Mouse (Mus musculus) limb, embryonic 10.5 days (tissue): ENCODE results near the gene Rpl26. TPM values are rescaled to one million over a fixed set of nuclear protein-coding genes. Genes with fewer than 3 reads are reported as not detected.
A peak's percentile ranks its signal among the peaks of the same experiment; 100 is the strongest.
"Not testable (repeated sequence)": the region's sequence is repeated elsewhere in the genome, so short reads cannot be mapped to it uniquely, and the experiment has no call there.

Source experiments
- DNase-seq: peaks from one replicate; pipeline ENCODE4 v3.0.0-alpha.2; 2017; ENCODE audit warnings: low spot score
- H3K27ac ChIP-seq: fragments of 300-500 bp; sonication (generic); 2 replicates; pipeline ENCODE4 v1.5.1; 2016; ENCODE audit warnings: mild to moderate bottlenecking
- H3K27me3 ChIP-seq: fragments of 300-500 bp; sonication (generic); 2 replicates; pipeline ENCODE4 v1.6.1; 2016; ENCODE audit warnings: low read depth, mild to moderate bottlenecking; ENCODE audit not compliant: poor library complexity, severe bottlenecking
- H3K36me3 ChIP-seq: fragments of 300-500 bp; sonication (generic); 2 replicates; pipeline ENCODE4 v1.6.1; 2016; ENCODE audit warnings: mild to moderate bottlenecking, moderate library complexity
- H3K4me1 ChIP-seq: fragments of 300-500 bp; sonication (generic); 2 replicates; pipeline ENCODE4 v1.6.1; 2016
- H3K4me3 ChIP-seq: fragments of 300-500 bp; sonication (generic); 2 replicates; pipeline ENCODE4 v1.5.1; 2016; ENCODE audit warnings: mild to moderate bottlenecking, moderate library complexity
- H3K9me3 ChIP-seq: fragments of 300-500 bp; sonication (generic); replicated peaks from 2 replicates; pipeline ENCODE4 v1.6.1; 2016; ENCODE audit warnings: mild to moderate bottlenecking
- WGBS: fragments of 180-500 bp; shearing (Covaris S2); methylation state at CpG from one replicate; pipeline ENCODE4 v1.1.7; 2016; 5-methylcytosine and 5-hydroxymethylcytosine counted together
- polyA plus RNA-seq: library from polyadenylated mRNA; unstranded; fragments of >200 nt; fragmentation: Nextera tagmentation; extraction: Ambion mirVana; gene quantifications from 2 replicates; pipeline ENCODE4 v1.2.1, GENCODE M21; 2016

Rpl26 gene
- polyA plus RNA-seq, 1 experiment from 2014 or later = 1,058 TPM

DNA sequence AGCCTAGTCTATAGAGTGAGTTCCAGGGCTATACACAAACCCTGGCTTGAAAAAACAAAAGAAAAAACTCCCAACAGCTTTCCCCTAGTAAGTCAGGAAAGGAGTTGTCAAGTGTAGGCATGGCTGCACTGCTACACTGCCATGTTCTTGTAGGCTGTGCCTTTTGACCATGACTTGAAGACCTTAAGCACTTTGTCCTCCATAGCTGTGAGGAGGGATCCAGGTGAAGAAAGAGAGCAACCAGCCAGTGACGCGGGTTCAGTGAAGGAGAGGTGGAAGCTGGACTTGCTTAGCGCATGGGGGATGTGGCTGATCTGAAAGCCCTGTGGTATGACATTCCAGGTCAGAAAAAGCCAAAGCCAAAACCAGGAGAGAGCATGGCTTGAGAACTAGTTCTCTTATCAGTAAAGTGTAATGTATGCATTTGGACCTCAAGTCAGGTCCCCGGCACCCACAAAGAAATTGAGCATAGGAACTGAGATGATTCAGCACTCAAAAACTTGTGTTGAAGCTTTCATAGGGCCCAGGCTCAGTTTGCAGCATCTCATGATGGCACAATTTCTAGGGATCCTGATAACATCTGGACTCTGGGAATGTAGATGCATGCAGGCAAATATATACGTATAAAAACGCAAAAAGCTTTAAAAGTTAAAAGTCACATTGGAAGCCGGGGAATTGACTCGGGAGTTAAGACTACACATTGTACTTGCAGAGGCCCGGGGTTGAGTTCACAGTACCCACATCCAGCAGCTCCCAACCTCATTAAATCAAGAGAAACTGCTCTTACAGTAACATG, 4.5 kb downstream of the Rpl26 start:
- Histone ChIP-seq H3K27ac (no peak overlapping the region), H3K27me3 (no peaks in the 10 kb centered on the region), H3K4me3 (no peak overlapping the region), H3K9me3 (no peaks in the 10 kb centered on the region), H3K36me3 (peaks cover 53% of the 10 kb centered on the region), H3K4me1 (peaks cover 18% of the 10 kb centered on the region)
- 91% methylated on average over 9 of the region's 9 CpGs for WGBS
- DNase-seq = no peak

GRCm38 (mm10) chr11:68906461-68906790, 5.0 kb downstream of the Rpl26 start:
- Histone ChIP-seq H3K4me3 (no peak overlapping the region), H3K4me1 (peaks cover 19% of the 10 kb centered on the region; the same call in 1 of the 2 replicates), H3K36me3 (peaks cover 53% of the 10 kb centered on the region), H3K27me3 (no peaks in the 10 kb centered on the region), H3K27ac (no peak overlapping the region), H3K9me3 (no peaks in the 10 kb centered on the region)
- 92% methylated on average over 4 of the region's 4 CpGs for WGBS
- DNase-seq = no peak

DNA sequence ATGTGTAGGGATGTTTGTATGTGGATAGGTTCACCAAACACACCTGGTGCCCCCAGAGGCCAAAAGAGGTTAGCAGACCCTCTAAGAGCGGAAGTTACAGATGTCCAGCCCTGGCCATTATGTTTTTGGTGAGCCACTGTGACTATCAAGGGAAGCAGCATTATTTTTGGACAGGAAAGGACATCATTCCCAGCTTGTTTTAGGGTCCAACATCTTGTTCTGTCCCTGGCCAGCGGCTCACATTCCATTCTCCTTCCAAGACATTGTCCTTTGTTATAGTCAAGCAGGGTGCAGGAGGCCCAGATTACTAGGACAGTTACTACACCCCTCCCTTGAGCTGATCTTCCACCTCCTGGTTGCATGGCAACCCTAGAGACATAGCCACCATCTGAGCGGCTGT, 5.9 kb downstream of the Rpl26 start:
- peaks cover 27% of the 10 kb centered on the region for H3K4me1 ChIP-seq
- H3K27me3 ChIP-seq = no peaks in the 10 kb centered on the region
- no peaks in the 10 kb centered on the region for H3K9me3 ChIP-seq
- H3K27ac ChIP-seq = no peak overlapping the region
- H3K36me3 ChIP-seq = peaks cover 53% of the 10 kb centered on the region
- DNase-seq = no peak
- no peak overlapping the region for H3K4me3 ChIP-seq
- 77% methylated on average over 3 of the region's 3 CpGs for WGBS

DNA sequence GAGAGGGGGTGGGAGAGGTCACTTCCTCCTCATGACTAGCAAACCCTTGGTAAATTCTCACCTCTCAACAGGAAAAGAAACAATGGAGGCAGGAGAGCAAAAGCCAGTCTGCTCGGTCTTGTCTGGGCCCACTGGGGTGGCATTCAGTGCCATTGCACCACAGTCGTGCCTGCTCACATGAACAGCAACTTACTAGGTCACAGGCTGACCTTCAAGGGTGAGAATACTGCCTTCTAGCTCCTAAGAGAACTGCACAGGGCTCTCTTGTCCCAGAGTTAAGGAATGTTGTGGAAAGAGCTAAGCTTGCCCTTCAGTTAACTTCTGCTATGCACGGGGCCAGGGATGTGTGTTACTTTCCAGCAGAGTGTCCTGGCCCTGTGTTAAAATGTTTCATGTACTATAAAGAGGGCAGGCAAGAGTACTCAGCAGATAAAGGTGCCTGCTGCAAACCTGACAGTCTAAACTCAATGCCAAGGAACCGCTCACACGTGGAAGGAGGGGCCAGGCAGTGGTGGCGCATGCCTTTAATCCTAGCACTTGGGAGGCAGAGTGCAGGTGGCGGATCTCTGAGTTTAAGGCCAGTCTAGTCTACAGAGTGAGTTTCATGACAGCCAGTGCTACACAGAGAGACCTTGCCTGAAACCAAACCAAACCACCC, 7.6 kb downstream of the Rpl26 start:
- H3K4me3 ChIP-seq = no peak overlapping the region
- DNase-seq = no peak
- peak overlapping the region; percentile 47; the same call in 1 of the 2 replicates for H3K27ac ChIP-seq
- H3K36me3 ChIP-seq = peaks cover 36% of the 10 kb centered on the region
- WGBS = 49% methylated on average over 7 of the region's 7 CpGs
- H3K27me3 ChIP-seq = no peaks in the 10 kb centered on the region
- no peaks in the 10 kb centered on the region for H3K9me3 ChIP-seq
- peaks cover 19% of the 10 kb centered on the region for H3K4me1 ChIP-seq

DNA sequence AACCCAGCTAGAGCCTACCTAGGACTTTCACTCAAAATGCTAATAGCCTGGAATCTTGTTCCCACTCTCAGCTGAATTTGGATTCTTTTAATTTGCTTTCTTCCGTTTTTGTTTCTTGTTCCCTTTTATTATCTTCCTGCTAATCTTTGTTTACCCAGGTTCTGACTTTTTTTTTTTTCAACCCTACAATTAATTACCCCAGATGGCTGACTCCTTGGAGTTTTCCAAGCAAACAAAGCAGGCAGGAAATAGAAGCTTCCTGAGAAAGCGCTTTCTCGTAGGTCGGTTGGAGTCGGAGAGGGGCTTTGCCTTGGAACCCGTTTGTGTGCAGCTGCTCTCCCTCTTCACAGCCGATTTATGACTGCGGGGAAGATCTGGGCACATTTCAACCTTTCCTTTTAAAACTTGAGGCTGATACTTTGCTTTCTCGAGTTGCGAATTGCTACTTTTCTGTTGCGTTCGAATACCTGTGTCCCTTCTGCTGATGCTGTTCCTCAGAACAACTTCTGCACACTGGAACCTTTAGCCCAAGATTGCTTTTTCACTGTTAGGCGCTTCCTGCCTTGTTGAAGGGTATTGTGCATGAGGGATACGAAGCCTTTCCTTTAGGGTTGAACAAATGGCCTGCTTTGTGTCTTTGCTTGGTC, 10.3 kb downstream of the Rpl26 start:
- H3K36me3 ChIP-seq = peaks cover 10% of the 10 kb centered on the region
- no peaks in the 10 kb centered on the region for H3K9me3 ChIP-seq
- 46% methylated on average over 14 of the region's 14 CpGs for WGBS
- peaks cover 19% of the 10 kb centered on the region for H3K4me1 ChIP-seq
- no peaks in the 10 kb centered on the region for H3K27me3 ChIP-seq
- DNase-seq = no peak
- H3K4me3 ChIP-seq = peak overlapping the region; percentile 11; the same call in 1 of the 2 replicates
- H3K27ac ChIP-seq = peak overlapping the region; percentile 83

DNA sequence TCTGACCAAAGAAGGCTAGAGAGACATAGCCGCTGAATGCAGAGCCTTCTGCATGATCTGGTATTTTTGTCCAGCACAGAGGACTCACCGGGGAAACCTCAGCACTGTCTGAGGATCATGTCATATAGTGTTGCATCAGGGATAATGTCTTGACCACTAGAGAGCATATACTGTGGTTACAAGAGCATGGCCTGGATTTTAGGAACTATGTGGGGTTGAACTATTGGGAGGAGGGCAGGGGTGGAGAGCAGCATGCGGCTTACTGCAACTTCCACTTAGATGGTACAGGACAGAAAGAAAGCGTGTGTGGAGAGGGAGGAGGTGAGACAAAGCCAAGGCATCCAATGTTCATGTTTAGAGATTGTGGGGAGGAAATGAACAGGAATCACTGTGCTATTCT, 13.2 kb downstream of the Rpl26 start:
- Histone ChIP-seq H3K36me3 (no peaks in the 10 kb centered on the region), H3K27me3 (no peaks in the 10 kb centered on the region), H3K9me3 (no peaks in the 10 kb centered on the region), H3K27ac (no peak overlapping the region), H3K4me1 (peaks cover 14% of the 10 kb centered on the region), H3K4me3 (no peak overlapping the region)
- WGBS = 95% methylated on average over 4 of the region's 4 CpGs
- DNase-seq = no peak

GRCm38 (mm10) chr11:68923191-68923590, 21.8 kb downstream of the Rpl26 start:
- Histone ChIP-seq H3K27ac (no peak overlapping the region), H3K9me3 (no peaks in the 10 kb centered on the region), H3K4me1 (peaks cover 3% of the 10 kb centered on the region; the same call in 1 of the 2 replicates), H3K4me3 (no peak overlapping the region), H3K36me3 (no peaks in the 10 kb centered on the region), H3K27me3 (no peaks in the 10 kb centered on the region)
- 43% methylated on average over 3 of the region's 3 CpGs for WGBS
- no peak for DNase-seq

GRCm38 (mm10) chr11:68924749-68925148, 23.4 kb downstream of the Rpl26 start:
- no peak overlapping the region for H3K4me3 ChIP-seq
- 87% methylated on average over 2 of the region's 2 CpGs for WGBS

DNA sequence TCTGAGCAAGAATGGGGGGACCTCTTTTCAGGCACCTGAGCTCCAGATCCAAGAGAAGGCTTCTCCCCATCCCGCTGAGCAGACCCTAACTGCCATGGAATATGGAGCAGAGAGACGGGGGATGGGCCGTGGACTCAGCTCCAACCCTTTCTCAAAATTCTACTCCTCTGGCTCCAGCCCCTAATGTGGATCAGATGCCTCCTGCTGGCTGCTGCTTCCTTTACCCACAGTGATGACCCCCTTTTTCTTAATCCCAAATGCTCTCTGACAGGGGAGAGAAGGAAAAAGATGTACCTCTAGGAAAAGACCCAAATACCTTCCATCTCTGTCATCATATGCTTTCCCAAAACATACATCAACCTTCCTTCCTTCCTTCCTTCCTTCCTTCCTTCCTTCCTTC, 25.6 kb downstream of the Rpl26 start, which contains the start of gene Odf4:
Gene Odf4 (minus strand): TSS at position 101 of the 400 bp plus-strand sequence.
- 83% methylated on average over 3 of the region's 3 CpGs for WGBS
- Histone ChIP-seq H3K4me1 (peaks cover 3% of the 10 kb centered on the region; the same call in 1 of the 2 replicates), H3K4me3 (no peak within 1 kb of the TSS), H3K9me3 (no peaks in the 10 kb centered on the region), H3K27me3 (no peaks in the 10 kb centered on the region), H3K36me3 (no peaks in the 10 kb centered on the region), H3K27ac (no peak within 1 kb of the TSS)
- DNase-seq = no peak

More at GRCm38 (mm10) chr11:68924749-68925148, 23.4 kb downstream of the Rpl26 start:
- no peaks in the 10 kb centered on the region for H3K9me3 ChIP-seq
- no peak for DNase-seq
- no peaks in the 10 kb centered on the region for H3K27me3 ChIP-seq
- H3K36me3 ChIP-seq = no peaks in the 10 kb centered on the region
- peaks cover 3% of the 10 kb centered on the region; the same call in 1 of the 2 replicates for H3K4me1 ChIP-seq
- H3K27ac ChIP-seq = no peak overlapping the region

- Histone ChIP-seq H3K27ac (no peak overlapping the region), H3K36me3 (no peaks in the 10 kb centered on the region), H3K4me3 (no peak overlapping the region), H3K9me3 (no peaks in the 10 kb centered on the region), H3K4me1 (no peaks in the 10 kb centered on the region), H3K27me3 (no peaks in the 10 kb centered on the region)
- no peak for DNase-seq
- WGBS = 80% methylated on average over 6 of the region's 6 CpGs
These were observed 28.6 kb downstream of the Rpl26 start for GRCm38 (mm10) chr11:68929947-68930346.

- Histone ChIP-seq H3K4me1 (peaks cover under 1% of the 10 kb centered on the region; the same call in 1 of the 2 replicates), H3K9me3 (no peaks in the 10 kb centered on the region), H3K27ac (no peak overlapping the region), H3K4me3 (no peak overlapping the region), H3K36me3 (no peaks in the 10 kb centered on the region), H3K27me3 (no peaks in the 10 kb centered on the region)
- DNase-seq = no peak
- WGBS = 86% methylated on average over 5 of the region's 5 CpGs
These were observed 32.6 kb downstream of the Rpl26 start for GRCm38 (mm10) chr11:68933885-68934507.

GRCm38 (mm10) chr11:68936951-68937350, 35.6 kb downstream of the Rpl26 start:
- not testable (repeated sequence) for DNase-seq, H3K27me3 ChIP-seq, H3K4me3 ChIP-seq, H3K36me3 ChIP-seq, H3K27ac ChIP-seq, H3K9me3 ChIP-seq
- H3K4me1 ChIP-seq = peaks cover 15% of the 10 kb centered on the region
- 89% methylated on average over 4 of the region's 4 CpGs for WGBS
